Mouse (Mus musculus): ENCODE results near the gene Agxt. TPM values are rescaled to one million over a fixed set of nuclear protein-coding genes. Genes with fewer than 3 reads are reported as not detected.

Agxt gene
- 0.24 TPM in 1 of 2 replicates, not detected in the other for polyA plus RNA-seq (2015; fragmentation: Nextera tagmentation; extraction: Ambion mirVana)

DNA sequence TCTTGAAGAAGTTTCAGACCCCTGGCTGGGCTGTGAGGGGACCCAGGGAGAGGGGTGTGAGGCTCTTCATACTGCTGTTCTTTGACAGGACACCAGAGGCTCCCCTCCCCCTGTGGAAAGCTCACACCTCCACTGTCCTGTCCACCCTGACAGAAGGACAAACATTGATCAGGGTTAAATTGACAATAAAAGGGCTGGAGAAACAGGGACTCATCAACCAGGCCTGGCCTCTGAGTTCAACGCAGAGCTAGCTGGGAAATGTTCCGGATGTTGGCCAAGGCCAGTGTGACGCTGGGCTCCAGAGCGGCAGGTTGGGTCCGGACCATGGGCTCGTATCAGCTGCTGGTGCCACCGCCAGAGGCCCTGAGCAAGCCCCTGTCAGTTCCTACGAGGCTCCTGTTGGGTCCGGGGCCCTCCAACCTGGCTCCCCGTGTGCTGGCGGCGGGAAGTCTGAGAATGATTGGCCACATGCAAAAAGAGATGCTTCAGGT, at the start of gene Agxt:
TSS of gene Agxt (plus strand) at position 205 of the 491 bp plus-strand sequence.
- no peaks in the 10 kb centered on the region for H3K27me3 ChIP-seq (ENCODE audit: control insufficient read depth, insufficient read depth, low read depth, low read length)
- H3K36me3 ChIP-seq (ENCODE audit: control insufficient read depth, insufficient read depth, low read length) = no peaks in the 10 kb centered on the region
- ATAC-seq (ENCODE audit: low read depth) = no peak
- no peak within 1 kb of the TSS for H3K4me2 ChIP-seq (ENCODE audit: low read depth, low read length)
- no peaks in the 10 kb centered on the region for H3K9me3 ChIP-seq (ENCODE audit: control insufficient read depth, low read length)
- 83% methylated on average over 12 of the region's 12 CpGs for WGBS
- H3K9ac ChIP-seq (ENCODE audit: low read length) = no peak within 1 kb of the TSS
- H3K4me3 ChIP-seq (ENCODE audit: low read length) = no peak within 1 kb of the TSS
- H3K4me1 ChIP-seq (replicated peaks; ENCODE audit: control insufficient read depth, insufficient read depth, low read length) = peaks cover 7% of the 10 kb centered on the region; the same call in 1 of the 2 replicates
- no peak within 1 kb of the TSS for H3K27ac ChIP-seq (ENCODE audit: low read length)

DNA sequence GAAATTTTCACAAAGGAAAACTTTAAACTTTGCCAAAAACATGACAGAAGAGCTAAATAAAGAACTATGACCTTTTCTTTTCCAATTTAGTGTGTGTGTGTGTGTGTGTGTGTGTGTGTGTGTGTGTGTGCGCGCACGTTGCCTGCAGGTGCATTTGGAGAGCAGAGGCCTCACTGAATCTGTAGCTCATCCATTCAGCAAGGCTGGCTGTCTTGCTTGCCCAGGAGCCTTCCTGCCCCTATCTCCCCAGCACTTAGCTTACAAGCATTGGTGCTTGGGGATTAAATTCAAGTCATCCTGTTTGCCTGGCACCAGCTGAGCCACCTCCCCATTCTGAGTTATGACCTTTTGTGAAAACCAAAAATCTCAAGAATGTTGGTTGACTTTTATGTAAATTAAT, 42.5 kb upstream of the Agxt start:
- ATAC-seq (ENCODE audit: low read depth) = no peak
- 74% methylated on average over 3 of the region's 3 CpGs for WGBS

GRCm38 (mm10) chr1:93098956-93099355, 36.1 kb upstream of the Agxt start:
- peaks cover 12% of the 10 kb centered on the region for H3K4me1 ChIP-seq (replicated peaks; ENCODE audit: control insufficient read depth, insufficient read depth, low read length)
- H3K9me3 ChIP-seq (ENCODE audit: control insufficient read depth, low read length) = no peaks in the 10 kb centered on the region
- ATAC-seq (ENCODE audit: low read depth) = no peak
- H3K27ac ChIP-seq (ENCODE audit: low read length) = no peak overlapping the region
- H3K9ac ChIP-seq (ENCODE audit: low read length) = no peak overlapping the region
- no peaks in the 10 kb centered on the region for H3K36me3 ChIP-seq (ENCODE audit: control insufficient read depth, insufficient read depth, low read length)
- H3K4me3 ChIP-seq (ENCODE audit: low read length) = no peak overlapping the region
- WGBS = 84% methylated on average over 5 of the region's 5 CpGs
- H3K27me3 ChIP-seq (ENCODE audit: control insufficient read depth, insufficient read depth, low read depth, low read length) = peaks cover 35% of the 10 kb centered on the region
- no peak overlapping the region for H3K4me2 ChIP-seq (ENCODE audit: low read depth, low read length)

More for the DNA sequence above, 42.5 kb upstream of the Agxt start:
- Histone ChIP-seq H3K27ac (ENCODE audit: low read length) (no peak overlapping the region), H3K4me2 (ENCODE audit: low read depth, low read length) (no peak overlapping the region), H3K4me1 (replicated peaks; ENCODE audit: control insufficient read depth, insufficient read depth, low read length) (no peaks in the 10 kb centered on the region), H3K36me3 (ENCODE audit: control insufficient read depth, insufficient read depth, low read length) (no peaks in the 10 kb centered on the region), H3K27me3 (ENCODE audit: control insufficient read depth, insufficient read depth, low read depth, low read length) (no peaks in the 10 kb centered on the region), H3K4me3 (ENCODE audit: low read length) (no peak overlapping the region), H3K9me3 (ENCODE audit: control insufficient read depth, low read length) (no peaks in the 10 kb centered on the region), H3K9ac (ENCODE audit: low read length) (no peak overlapping the region)

DNA sequence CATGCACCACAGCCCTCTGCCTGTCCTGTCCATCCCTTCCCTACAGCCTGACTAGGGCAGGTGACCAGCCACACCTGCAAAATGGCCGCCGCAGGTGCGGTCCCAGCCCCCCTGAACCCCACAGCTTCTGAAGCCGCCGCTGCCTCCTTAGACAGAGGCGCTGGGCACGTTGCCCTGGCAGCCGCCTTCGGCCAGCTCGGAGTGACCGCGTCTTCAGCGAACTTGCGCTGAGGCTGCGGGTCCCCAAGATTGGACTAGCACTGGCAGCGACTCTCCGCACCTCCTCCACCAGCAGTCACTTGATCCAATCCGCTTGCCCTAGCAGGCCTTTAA, 34.8 kb upstream of the Agxt start:
- Histone ChIP-seq H3K4me1 (replicated peaks; ENCODE audit: control insufficient read depth, insufficient read depth, low read length) (peaks cover 12% of the 10 kb centered on the region), H3K4me3 (ENCODE audit: low read length) (peak overlapping the region; percentile 54), H3K27me3 (ENCODE audit: control insufficient read depth, insufficient read depth, low read depth, low read length) (peaks cover 35% of the 10 kb centered on the region), H3K27ac (ENCODE audit: low read length) (no peak overlapping the region), H3K9me3 (ENCODE audit: control insufficient read depth, low read length) (no peaks in the 10 kb centered on the region), H3K9ac (ENCODE audit: low read length) (peak overlapping the region; percentile 63), H3K4me2 (ENCODE audit: low read depth, low read length) (peak overlapping the region; percentile 78), H3K36me3 (ENCODE audit: control insufficient read depth, insufficient read depth, low read length) (no peaks in the 10 kb centered on the region)
- 3% methylated on average over 18 of the region's 18 CpGs for WGBS
- ATAC-seq (ENCODE audit: low read depth) = peak; percentile 8; the same call in 1 of the 2 replicates

GRCm38 (mm10) chr1:93100576-93101491, 34.2 kb upstream of the Agxt start:
- Histone ChIP-seq H3K4me2 (ENCODE audit: low read depth, low read length) (peak overlapping the region; percentile 78), H3K27me3 (ENCODE audit: control insufficient read depth, insufficient read depth, low read depth, low read length) (peaks cover 35% of the 10 kb centered on the region), H3K9me3 (ENCODE audit: control insufficient read depth, low read length) (no peaks in the 10 kb centered on the region), H3K9ac (ENCODE audit: low read length) (peak overlapping the region; percentile 63), H3K27ac (ENCODE audit: low read length) (no peak overlapping the region), H3K4me3 (ENCODE audit: low read length) (peak overlapping the region; percentile 54), H3K4me1 (replicated peaks; ENCODE audit: control insufficient read depth, insufficient read depth, low read length) (peaks cover 12% of the 10 kb centered on the region), H3K36me3 (ENCODE audit: control insufficient read depth, insufficient read depth, low read length) (no peaks in the 10 kb centered on the region)
- WGBS = under 1% methylated on average over 46 of the region's 49 CpGs
- ATAC-seq (ENCODE audit: low read depth) = peak; percentile 52

GRCm38 (mm10) chr1:93101571-93102061, 33.4 kb upstream of the Agxt start, which contains the start of gene Kif1a:
Kif1a (minus strand) TSS chr1:93101951.
- H3K9me3 ChIP-seq (ENCODE audit: control insufficient read depth, low read length) = no peaks in the 10 kb centered on the region
- H3K9ac ChIP-seq (ENCODE audit: low read length) = peak within 1 kb of the TSS; percentile 63
- H3K4me2 ChIP-seq (ENCODE audit: low read depth, low read length) = peak within 1 kb of the TSS; percentile 78
- WGBS = 1% methylated on average over 39 of the region's 39 CpGs
- no peak within 1 kb of the TSS for H3K27ac ChIP-seq (ENCODE audit: low read length)
- peak within 1 kb of the TSS; percentile 54 for H3K4me3 ChIP-seq (ENCODE audit: low read length)
- peaks cover 12% of the 10 kb centered on the region for H3K4me1 ChIP-seq (replicated peaks; ENCODE audit: control insufficient read depth, insufficient read depth, low read length)
- no peaks in the 10 kb centered on the region for H3K36me3 ChIP-seq (ENCODE audit: control insufficient read depth, insufficient read depth, low read length)
- peak; percentile 72 for ATAC-seq (ENCODE audit: low read depth)
- H3K27me3 ChIP-seq (ENCODE audit: control insufficient read depth, insufficient read depth, low read depth, low read length) = peaks cover 35% of the 10 kb centered on the region

- Histone ChIP-seq H3K4me3 (ENCODE audit: low read length) (no peak overlapping the region), H3K9ac (ENCODE audit: low read length) (no peak overlapping the region), H3K4me2 (ENCODE audit: low read depth, low read length) (no peak overlapping the region), H3K27me3 (ENCODE audit: control insufficient read depth, insufficient read depth, low read depth, low read length) (peaks cover 35% of the 10 kb centered on the region), H3K9me3 (ENCODE audit: control insufficient read depth, low read length) (no peaks in the 10 kb centered on the region), H3K4me1 (replicated peaks; ENCODE audit: control insufficient read depth, insufficient read depth, low read length) (peaks cover 12% of the 10 kb centered on the region), H3K27ac (ENCODE audit: low read length) (no peak overlapping the region), H3K36me3 (ENCODE audit: control insufficient read depth, insufficient read depth, low read length) (no peaks in the 10 kb centered on the region)
- 66% methylated on average over 7 of the region's 7 CpGs for WGBS
- ATAC-seq (ENCODE audit: low read depth) = no peak
These were observed 32.3 kb upstream of the Agxt start for GRCm38 (mm10) chr1:93102700-93103099.

DNA sequence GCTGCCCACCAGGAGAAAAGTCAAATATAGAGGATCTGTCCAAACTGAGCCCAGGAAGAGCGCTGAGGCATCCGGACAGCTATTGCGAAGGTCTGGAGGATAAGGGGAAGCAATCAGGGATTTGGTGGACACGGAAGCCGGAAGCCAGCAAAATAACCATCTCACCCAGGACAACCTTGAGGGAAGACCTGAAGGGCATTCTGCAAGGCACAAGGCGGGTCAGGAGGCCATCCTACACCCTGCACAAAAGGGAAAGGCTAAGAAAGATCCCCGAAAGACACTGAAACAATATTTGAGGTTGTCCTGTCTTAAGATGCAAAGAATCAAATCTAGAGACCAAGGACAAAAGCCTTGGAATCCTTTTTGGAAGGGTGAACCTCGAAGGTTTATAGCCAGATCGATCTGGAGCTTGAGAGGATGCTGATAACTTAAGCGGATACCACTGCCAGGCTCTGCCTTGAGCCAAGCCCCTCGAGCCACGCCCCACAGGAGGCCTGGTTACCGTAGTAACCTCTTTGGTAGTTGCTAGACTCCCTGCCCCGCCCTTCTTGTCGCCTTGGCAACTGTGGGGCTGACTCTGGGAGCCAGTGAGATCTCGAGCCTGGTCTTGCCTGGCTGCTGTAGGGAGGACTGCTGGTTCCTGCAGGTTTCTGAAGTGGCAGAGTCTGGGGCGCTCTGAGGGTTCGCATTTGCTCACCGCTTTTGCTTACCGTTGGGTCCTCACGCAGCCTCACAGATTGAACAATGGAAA, 20.2 kb upstream of the Agxt start:
- Histone ChIP-seq H3K4me1 (replicated peaks; ENCODE audit: control insufficient read depth, insufficient read depth, low read length) (peaks cover 8% of the 10 kb centered on the region), H3K9ac (ENCODE audit: low read length) (peak overlapping the region; percentile 24; the same call in 1 of the 2 replicates), H3K36me3 (ENCODE audit: control insufficient read depth, insufficient read depth, low read length) (no peaks in the 10 kb centered on the region), H3K27ac (ENCODE audit: low read length) (no peak overlapping the region), H3K9me3 (ENCODE audit: control insufficient read depth, low read length) (no peaks in the 10 kb centered on the region), H3K27me3 (ENCODE audit: control insufficient read depth, insufficient read depth, low read depth, low read length) (no peaks in the 10 kb centered on the region), H3K4me2 (ENCODE audit: low read depth, low read length) (peak overlapping the region; percentile 51), H3K4me3 (ENCODE audit: low read length) (peak overlapping the region; percentile 33)
- WGBS = 28% methylated on average over 21 of the region's 21 CpGs
- ATAC-seq (ENCODE audit: low read depth) = peak; percentile 100

- ATAC-seq (ENCODE audit: low read depth) = 0 out of 2 replicates have a peak, but pooled peaks have one; percentile 47
- peak overlapping the region; percentile 24; the same call in 1 of the 2 replicates for H3K9ac ChIP-seq (ENCODE audit: low read length)
- WGBS = 27% methylated on average over 10 of the region's 13 CpGs
These were observed 19.6 kb upstream of the Agxt start for GRCm38 (mm10) chr1:93115471-93115870.

More at GRCm38 (mm10) chr1:93115471-93115870, 19.6 kb upstream of the Agxt start:
- H3K27ac ChIP-seq (ENCODE audit: low read length) = no peak overlapping the region
- peaks cover 8% of the 10 kb centered on the region for H3K4me1 ChIP-seq (replicated peaks; ENCODE audit: control insufficient read depth, insufficient read depth, low read length)
- H3K27me3 ChIP-seq (ENCODE audit: control insufficient read depth, insufficient read depth, low read depth, low read length) = no peaks in the 10 kb centered on the region
- no peaks in the 10 kb centered on the region for H3K36me3 ChIP-seq (ENCODE audit: control insufficient read depth, insufficient read depth, low read length)
- H3K9me3 ChIP-seq (ENCODE audit: control insufficient read depth, low read length) = no peaks in the 10 kb centered on the region
- H3K4me2 ChIP-seq (ENCODE audit: low read depth, low read length) = peak overlapping the region; percentile 51
- H3K4me3 ChIP-seq (ENCODE audit: low read length) = peak overlapping the region; percentile 33
